Mouse (Mus musculus) left cerebral cortex, adult 2 months (tissue): Measurements from ENCODE around the gene Hivep1. TPM values are rescaled to one million over a fixed set of nuclear protein-coding genes. Genes with fewer than 3 reads are reported as not detected.

Source experiments
- DNase-seq, 2 experiments: peaks; one replicate each; pipeline ENCODE4 v3.0.0; 2021 to 2022; ENCODE audit warnings: low spot score in 2 of 2, mixed read lengths in 1 of 2; ENCODE audit errors: extremely low spot score in 1 of 2
- H3K27ac ChIP-seq: fragments of 200-600 bp; 2 replicates; pipeline ENCODE4 v1.8.1; 2022
- H3K4me3 ChIP-seq: fragments of 200-600 bp; 2 replicates; pipeline ENCODE4 v1.8.1; 2022
- CTCF ChIP-seq: fragments of 200-600 bp; IDR thresholded peaks from 2 replicates; pipeline ENCODE4 v1.8.1; 2022; ENCODE audit warnings: antibody characterized with exemption, mild to moderate bottlenecking, moderate library complexity
- intact Hi-C: fragments of 180-260 bp; cut with DNase I; formaldehyde crosslinking; loops from one replicate; pipeline ENCODE4 v1.15.1; 2025
- total RNA-seq, 2 experiments: library from RNA; stranded (reverse); gene quantifications; 2 replicates each; pipeline ENCODE4 v1.2.3; 2021

The Hivep1 gene
- total RNA-seq, 2 experiments from 2014 or later, result 69.7 to 71.7 TPM

- no peak for TF ChIP-seq CTCF
- H3K27ac ChIP-seq, result no peak overlapping the region
- no peak overlapping the region for H3K4me3 ChIP-seq
- intact Hi-C loops, result no loop called here
- no peak for DNase-seq
Measured at GRCm38 (mm10) chr13:42080131-42080916, 28.5 kb downstream of the Hivep1 start.

DNA sequence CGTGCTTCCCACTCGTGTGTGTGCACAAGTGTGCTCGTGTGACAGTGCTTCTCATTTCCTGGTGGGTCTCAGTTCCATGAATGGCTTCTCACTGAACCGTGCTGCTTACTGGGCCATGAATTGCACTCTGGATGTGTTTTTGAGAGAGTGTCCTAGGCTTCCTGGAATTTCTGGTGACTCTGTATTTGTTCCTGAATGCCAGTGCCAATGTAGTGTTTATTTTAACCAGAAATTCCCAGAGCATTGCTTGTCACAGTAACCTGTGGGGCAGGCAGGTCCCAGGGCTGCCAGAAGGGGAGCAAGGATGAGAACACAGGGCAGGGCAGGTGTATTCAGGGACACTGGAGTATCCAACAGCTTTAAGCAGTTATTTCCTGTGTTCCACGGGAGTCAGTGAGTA lies 36.5 kb downstream of the Hivep1 start:
- no peak for TF ChIP-seq CTCF
- no peak overlapping the region for H3K27ac ChIP-seq
- H3K4me3 ChIP-seq, result no peak overlapping the region
- intact Hi-C loops, result no loop called here
- DNase-seq, result no peak

GRCm38 (mm10) chr13:42089025-42089424 lies 37.2 kb downstream of the Hivep1 start:
- TF ChIP-seq CTCF, result no peak
- no peak for DNase-seq

DNA sequence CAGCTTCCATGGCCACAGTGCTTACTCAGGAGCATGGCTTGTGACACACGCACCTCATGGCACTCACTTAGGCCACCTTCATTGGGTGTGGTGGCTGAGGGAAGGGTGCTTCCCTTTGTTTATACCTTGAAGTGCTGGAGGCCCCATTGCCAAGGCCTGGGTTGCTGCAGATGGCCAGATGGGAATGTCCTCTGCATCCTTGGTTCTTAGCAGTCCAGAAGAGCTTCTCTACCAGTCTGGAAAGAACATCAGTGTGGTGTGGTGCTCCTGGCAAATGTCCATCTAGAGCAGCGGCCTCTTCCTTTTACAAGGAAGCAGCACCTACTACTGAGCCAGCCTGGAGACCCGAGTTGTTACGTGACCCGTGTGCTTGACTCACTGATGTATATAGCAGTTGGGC lies 38.9 kb downstream of the Hivep1 start:
- TF ChIP-seq CTCF, result no peak
- H3K27ac ChIP-seq, result no peak overlapping the region
- H3K4me3 ChIP-seq, result no peak overlapping the region
- intact Hi-C loops, result no loop called here
- DNase-seq, result no peak

More at GRCm38 (mm10) chr13:42089025-42089424, 37.2 kb downstream of the Hivep1 start:
- Histone ChIP-seq H3K4me3 (no peak overlapping the region), H3K27ac (no peak overlapping the region)
- intact Hi-C loops, result no loop called here

- Histone ChIP-seq H3K27ac (no peak overlapping the region), H3K4me3 (no peak overlapping the region)
- DNase-seq, result no peak
- TF ChIP-seq CTCF, result no peak
- intact Hi-C loops, result no loop called here
Measured at GRCm38 (mm10) chr13:42092392-42093139, 40.7 kb downstream of the Hivep1 start.

DNA sequence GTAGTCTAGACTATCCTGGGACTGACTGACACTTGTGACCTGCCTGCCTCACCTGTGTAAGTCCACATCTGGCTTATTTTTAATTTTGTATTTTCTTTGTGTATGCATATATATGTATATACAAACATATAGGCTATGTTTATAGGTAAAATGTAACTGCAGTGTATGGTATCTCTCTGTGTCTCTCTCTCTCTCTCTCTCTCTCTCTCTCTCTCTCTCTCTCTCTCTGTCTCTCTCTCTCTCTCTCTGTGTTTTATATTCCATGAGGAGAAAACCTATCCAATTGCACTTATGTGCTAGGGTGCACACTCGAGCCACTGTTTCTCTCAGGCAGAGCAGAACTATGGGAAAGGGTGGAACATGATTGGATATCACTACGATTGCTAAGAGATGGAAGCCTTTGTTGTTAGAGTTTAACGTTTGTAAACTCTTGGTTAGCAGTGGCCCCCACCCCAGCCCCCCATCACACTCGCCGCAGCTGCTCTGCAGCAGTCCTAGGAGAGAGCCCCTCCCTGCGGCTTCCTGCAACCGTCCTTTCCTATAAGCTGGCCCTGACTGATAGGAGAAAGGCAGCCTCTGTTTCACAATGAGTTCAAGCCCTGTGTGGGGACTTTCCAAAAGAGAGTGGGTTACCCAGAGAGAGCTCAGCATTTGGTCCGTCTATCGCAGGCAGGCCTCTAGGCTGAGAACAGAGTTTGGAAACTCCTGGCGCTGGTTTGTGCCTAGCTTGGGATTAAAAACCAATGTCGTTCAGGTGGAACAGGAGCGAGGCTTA lies 41.6 kb downstream of the Hivep1 start:
- Histone ChIP-seq H3K4me3 (no peak overlapping the region), H3K27ac (no peak overlapping the region)
- TF ChIP-seq CTCF, result no peak
- intact Hi-C loops, result no loop called here
- no peak for DNase-seq

- no peak for TF ChIP-seq CTCF
- intact Hi-C loops, result no loop called here
- DNase-seq, result no peak
- Histone ChIP-seq H3K27ac (peak overlapping the region; percentile 51), H3K4me3 (no peak overlapping the region)
Measured at GRCm38 (mm10) chr13:42095826-42096515, 44.1 kb downstream of the Hivep1 start.

DNA sequence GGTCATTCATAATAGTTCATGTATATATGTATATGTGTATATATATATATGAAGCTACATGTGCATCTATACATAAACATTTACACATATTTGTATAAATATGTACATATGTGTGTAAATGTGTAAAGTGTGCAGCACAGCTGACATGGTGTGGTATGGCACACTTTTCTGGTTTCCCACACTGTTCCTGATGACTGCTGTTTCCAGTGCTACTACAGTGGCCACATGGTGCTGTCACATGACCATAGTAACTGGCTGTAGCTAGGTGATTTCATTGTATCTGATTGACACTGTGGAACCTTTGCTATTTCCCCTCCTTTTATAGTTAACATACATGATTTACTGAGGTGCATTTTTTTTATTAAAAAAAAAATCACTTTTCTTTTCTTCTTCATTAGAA lies 45.3 kb downstream of the Hivep1 start:
- no peak for TF ChIP-seq CTCF
- intact Hi-C loops, result no loop called here
- Histone ChIP-seq H3K27ac (no peak overlapping the region), H3K4me3 (no peak overlapping the region)
- no peak for DNase-seq

DNA sequence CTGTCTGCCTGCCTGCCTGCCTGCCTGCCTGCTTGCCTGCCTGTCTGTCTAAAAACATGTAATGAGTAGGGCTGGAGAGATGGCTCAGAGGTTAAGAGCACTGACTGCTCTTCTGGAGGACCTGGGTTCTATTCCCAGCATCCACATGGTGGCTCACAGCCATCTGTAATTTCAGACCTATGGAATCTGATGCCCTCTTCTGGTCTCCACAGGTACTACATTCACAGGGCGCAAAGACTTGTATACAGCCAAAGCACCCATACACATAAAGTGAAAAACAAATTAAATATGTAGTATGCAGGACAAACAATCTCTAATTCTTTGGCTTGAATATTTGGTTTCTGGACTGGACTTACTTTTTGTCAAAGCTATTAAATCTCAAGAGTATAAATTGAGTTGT lies 46.7 kb downstream of the Hivep1 start:
- TF ChIP-seq CTCF, result peak; percentile 42
- intact Hi-C loops, result no loop called here
- DNase-seq, result no peak

DNA sequence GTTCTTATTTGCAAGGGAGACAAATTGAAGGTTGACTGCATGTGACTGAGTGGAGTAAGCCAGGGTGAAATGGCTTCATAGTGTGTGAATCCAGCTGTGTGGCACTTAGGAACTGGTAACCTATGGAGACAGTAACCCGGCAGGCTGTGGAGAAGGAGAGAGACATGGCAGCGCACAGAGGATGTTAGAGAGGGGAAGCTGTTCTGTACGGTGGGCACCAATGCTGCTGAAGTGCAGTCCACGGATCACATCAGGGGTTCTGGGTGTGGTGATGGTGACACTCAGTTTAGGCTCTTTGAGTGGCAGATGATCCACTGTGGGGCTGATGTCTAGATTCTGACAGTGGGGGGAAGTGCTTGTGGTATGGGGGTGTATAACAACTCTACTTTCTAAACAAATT lies 47.7 kb downstream of the Hivep1 start:
- H3K4me3 ChIP-seq, result no peak overlapping the region
- no peak overlapping the region for H3K27ac ChIP-seq
- DNase-seq, result no peak
- intact Hi-C loops, result no loop called here
- TF ChIP-seq CTCF, result no peak

More for the DNA sequence above, 46.7 kb downstream of the Hivep1 start:
- no peak overlapping the region for H3K4me3 ChIP-seq
- H3K27ac ChIP-seq, result no peak overlapping the region

- H3K27ac ChIP-seq, result peak overlapping the region; percentile 68
- intact Hi-C loops, result loop anchor here (2.0 to 5.0 kb wide), 3 partner anchors 49 to 354 kb away; partner anchors contain the start of gene Hivep1
- DNase-seq, result no peak
- no peak overlapping the region for H3K4me3 ChIP-seq
- TF ChIP-seq CTCF, result peak; percentile 47
Measured at GRCm38 (mm10) chr13:42101440-42102190, 49.8 kb downstream of the Hivep1 start.
